Mouse (Mus musculus) spleen, adult 2 months (tissue): ENCODE results near the gene Eef1akmt1.

ENCODE experiments used
- CTCF ChIP-seq: fragments of 200-500 bp; IDR thresholded peaks from 2 replicates; pipeline ENCODE4 v1.5.1; 2011; ENCODE audit warnings: mild to moderate bottlenecking, inconsistent platforms; ENCODE audit not compliant: insufficient read depth, insufficient read length, insufficient replicate concordance; ENCODE audit errors: extremely low read depth
- POLR2A ChIP-seq: fragments of 200-500 bp; IDR thresholded peaks from 2 replicates; pipeline ENCODE4 v1.6.1; 2011; ENCODE audit warnings: low read depth, low read length, inconsistent platforms

GRCm38 (mm10) chr14:57503729-57504128 lies 67.7 kb downstream of the Eef1akmt1 start:
- TF ChIP-seq POLR2A (no peak), CTCF (no peak)
